Mouse (Mus musculus) heart, postnatal 10 days (tissue): Measurements from ENCODE around the gene Slc22a12. TPM values are rescaled to one million over a fixed set of nuclear protein-coding genes. Genes with fewer than 3 reads are reported as not detected.
A peak's percentile ranks its signal among the peaks of the same experiment; 100 is the strongest.

Experiments
- DNase-seq, 2 experiments: peaks; one replicate each; pipeline ENCODE4 v3.0.0; 2021
- intact Hi-C: fragments of 180-260 bp; cut with DNase I; formaldehyde crosslinking; loops from one replicate; pipeline ENCODE4 v1.15.1; 2025
- total RNA-seq, 2 experiments: library from RNA; stranded (reverse); gene quantifications; 2 replicates each; pipeline ENCODE4 v1.2.3; 2021

Slc22a12 gene
- total RNA-seq, 2 experiments from 2014 or later, result not detected

DNA sequence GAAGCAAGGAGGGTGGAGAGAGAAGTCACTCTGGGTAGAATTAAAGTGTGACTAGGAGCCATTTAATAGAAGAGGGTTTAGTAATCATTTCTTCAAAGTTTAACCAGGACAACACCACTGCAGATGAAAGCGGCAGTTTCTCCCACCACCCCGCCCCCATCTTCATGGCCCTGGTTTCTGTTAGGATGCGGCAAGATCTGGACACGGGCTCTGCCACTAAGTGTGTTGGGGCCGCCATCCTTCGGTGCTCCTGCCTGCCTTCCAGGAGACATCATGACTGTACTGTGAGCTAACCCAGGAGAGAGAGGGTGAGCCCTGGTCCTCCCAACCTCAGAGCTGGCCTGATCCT, 177 bp upstream of the Slc22a12 start:
- no peak for DNase-seq
- intact Hi-C loops, result no loop called here

DNA sequence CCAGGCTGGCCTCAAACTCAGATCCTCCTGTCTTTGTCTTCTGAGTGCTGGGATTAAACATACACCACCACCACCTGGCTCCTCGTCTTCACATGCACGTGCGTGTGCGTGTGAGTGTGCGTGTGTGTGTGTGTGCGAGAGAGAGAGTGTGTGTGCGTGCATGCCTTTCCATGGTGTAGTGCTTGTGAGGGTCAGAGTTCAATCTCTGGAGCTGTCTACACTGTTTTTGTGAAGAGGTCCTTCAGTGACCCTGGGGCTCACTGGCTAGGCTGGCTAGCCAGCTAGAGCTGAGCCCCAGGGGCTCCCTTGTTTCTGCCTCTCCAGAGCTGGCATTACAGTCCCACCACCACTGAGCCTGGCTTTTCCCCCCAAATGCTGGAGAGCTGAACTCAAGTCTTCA, 1.3 kb downstream of the Slc22a12 start:
- intact Hi-C loops, result no loop called here
- no peak for DNase-seq

DNA sequence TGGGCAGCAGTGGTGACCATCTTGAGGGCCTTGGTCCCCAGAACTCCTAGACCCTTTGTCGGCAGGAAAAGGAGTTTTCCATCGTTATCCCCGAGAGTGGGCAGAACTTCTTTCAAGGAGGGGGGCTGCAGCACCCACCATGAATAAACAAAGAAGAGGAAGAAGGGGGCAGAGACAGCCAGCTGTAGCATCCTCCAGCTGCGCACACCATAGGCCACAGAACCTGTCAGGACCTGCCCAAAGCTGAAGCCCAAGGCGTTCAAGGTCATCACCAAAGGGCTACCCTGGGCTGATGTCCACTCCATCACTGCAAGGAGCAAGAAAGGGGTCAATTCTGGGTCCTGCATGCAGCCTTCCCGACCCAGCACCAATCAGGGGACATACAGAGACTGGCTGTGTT, 2.6 kb downstream of the Slc22a12 start:
- DNase-seq, result no peak
- intact Hi-C loops, result no loop called here

- intact Hi-C loops, result no loop called here
- DNase-seq, result no peak
Observed at GRCm38 (mm10) chr19:6539592-6539991, 3.2 kb downstream of the Slc22a12 start.

- no peak for DNase-seq
- intact Hi-C loops, result no loop called here
Observed at GRCm38 (mm10) chr19:6538546-6538945, 4.3 kb downstream of the Slc22a12 start.

- DNase-seq, result no peak
- intact Hi-C loops, result no loop called here
Observed at GRCm38 (mm10) chr19:6537526-6537925, 5.3 kb downstream of the Slc22a12 start.

GRCm38 (mm10) chr19:6536696-6537095, 6.1 kb downstream of the Slc22a12 start:
- DNase-seq, result no peak
- intact Hi-C loops, result no loop called here

GRCm38 (mm10) chr19:6536201-6536600, 6.6 kb downstream of the Slc22a12 start:
- DNase-seq, result no peak
- intact Hi-C loops, result no loop called here

DNA sequence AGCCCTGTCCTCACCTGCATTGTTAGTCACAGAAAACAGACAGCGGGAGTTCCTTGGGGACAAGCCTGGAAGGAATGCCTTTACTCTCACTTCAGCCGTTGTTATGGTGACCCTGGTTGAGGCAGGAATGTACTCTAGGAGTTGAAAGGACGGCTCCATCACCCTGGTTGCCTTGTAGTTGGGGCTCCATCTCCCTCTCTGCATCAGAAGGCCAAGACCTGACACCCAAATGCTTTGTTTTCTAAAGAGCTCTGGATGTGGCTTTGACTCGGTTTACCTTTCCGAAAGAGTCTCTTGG, 8.8 kb downstream of the Slc22a12 start:
- DNase-seq, result no peak
- intact Hi-C loops, result no loop called here

- DNase-seq, result no peak
- intact Hi-C loops, result no loop called here
Observed at GRCm38 (mm10) chr19:6533290-6534117, 9.3 kb downstream of the Slc22a12 start.

DNA sequence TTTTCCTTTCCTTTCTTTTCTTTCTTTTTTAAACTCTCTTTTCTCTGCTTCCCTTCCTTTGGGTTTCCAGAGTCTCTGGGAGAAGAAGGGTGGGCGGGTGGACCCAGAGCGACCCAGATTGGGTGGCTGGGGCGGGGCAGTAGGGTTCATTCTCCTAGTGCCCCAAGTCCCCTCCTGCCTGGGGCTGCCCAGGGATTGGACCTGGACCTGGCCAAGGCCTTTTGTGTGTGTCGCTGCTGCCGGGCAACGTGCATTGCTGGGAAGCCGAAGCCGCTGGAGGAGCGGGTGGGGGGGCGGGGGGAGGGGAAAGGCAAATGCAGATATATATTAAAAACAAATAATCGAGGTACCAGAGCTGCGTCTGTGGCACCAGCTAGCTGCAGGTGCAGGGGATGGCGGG, 10.2 kb downstream of the Slc22a12 start:
- DNase-seq, result peak; percentile 50 to 54
- intact Hi-C loops, result no loop called here

GRCm38 (mm10) chr19:6531832-6532471, 10.9 kb downstream of the Slc22a12 start:
- DNase-seq, result peak; percentile 24 to 48
- intact Hi-C loops, result no loop called here

GRCm38 (mm10) chr19:6531011-6531631, 11.7 kb downstream of the Slc22a12 start:
- DNase-seq, result peak; percentile 49 to 59
- intact Hi-C loops, result no loop called here

- no peak for DNase-seq
- intact Hi-C loops, result no loop called here
Observed at GRCm38 (mm10) chr19:6530359-6530758, 12.5 kb downstream of the Slc22a12 start.

DNA sequence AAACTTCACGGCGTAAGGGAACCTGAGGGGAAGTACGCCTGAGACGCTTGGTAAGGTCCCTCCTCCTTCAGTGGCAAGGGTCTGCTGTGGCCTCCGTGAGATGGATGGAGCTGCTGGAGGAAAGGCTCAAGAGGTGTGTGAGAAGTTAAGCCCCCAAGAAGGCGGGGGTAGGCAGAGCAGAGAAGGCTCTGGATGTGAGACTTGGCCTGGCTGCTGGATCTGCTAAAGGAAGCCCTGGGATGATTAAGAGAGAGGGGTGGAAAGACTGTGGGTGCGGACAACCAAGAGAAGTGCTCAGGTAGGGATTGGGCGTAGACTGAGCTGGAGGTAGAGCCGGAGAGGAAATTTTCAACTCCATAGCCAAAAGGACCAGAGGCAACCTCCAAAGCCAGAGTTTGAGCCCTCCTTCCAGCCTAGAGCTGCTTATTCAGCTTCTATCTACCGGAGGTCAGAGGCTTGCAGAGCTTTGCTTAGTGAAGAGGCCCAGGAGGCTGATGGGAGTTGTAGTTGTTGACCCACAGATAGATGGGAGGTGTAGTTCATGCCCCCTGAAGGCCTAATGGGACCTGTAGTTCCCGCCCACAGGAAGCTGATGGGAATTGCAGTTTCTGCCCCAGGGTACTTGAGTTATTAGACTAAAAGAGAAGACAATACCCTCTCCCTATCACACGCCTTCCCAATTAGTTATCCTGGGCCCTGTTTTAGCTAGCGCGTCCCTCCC, 13.4 kb downstream of the Slc22a12 start:
- DNase-seq, result peak; percentile 18 to 47
- intact Hi-C loops, result no loop called here

DNA sequence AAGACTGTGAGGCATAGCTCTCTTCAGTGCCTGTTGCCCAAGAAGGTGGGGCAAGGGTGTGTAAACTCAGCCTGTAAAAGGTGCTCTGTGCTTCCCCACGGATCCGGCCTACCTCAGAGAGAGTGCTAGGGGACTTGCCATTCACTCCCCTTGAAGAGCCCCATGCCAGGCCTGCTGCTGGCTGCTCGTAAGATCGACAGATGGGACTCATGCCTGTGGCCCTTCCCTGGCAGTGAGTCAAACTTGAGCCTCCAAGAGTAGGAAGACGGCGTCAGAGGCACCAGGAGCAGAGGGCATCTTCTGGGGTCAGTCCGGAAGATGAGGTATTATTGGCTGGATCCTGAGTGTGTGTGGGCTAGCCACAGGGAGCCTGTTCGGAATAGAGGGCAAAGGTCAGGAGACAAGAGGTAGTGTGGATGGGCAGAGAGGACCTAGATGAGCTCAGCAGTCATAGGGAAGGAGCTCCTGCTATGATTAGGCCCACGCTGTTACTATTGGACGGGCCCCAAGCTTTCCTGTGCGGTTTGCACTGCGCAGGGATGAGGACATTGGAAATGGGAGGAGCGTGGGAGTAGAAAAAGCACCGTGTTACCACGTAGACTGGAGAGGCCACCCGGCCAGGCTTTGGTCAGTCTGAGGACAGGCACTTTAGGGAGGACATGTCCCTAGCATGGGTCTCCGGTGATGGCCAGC, 14.8 kb downstream of the Slc22a12 start:
- DNase-seq, result no peak
- intact Hi-C loops, result no loop called here

- intact Hi-C loops, result no loop called here
Observed at GRCm38 (mm10) chr19:6527439-6527838, 15.4 kb downstream of the Slc22a12 start.

DNA sequence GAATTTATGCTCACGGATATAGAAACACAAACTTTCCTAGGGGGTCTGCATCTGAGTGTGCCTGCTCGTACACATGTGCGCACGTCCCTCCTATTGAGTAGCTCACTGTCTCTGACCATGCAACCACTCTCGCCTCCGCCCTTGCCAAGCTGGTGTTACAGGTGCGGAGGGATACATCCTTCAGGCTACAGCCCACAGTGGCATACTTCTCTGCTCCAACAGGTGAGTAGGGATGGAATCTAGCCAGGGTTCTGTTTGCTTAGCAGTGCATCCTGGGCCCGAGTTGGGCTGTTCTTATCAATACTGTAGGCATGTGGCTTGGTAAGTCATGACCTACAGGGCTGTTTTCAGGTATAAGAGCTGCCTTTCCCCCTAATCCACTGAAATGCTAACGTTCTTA, 16.8 kb downstream of the Slc22a12 start:
- intact Hi-C loops, result no loop called here

More at GRCm38 (mm10) chr19:6527439-6527838, 15.4 kb downstream of the Slc22a12 start:
- DNase-seq, result no peak

DNA sequence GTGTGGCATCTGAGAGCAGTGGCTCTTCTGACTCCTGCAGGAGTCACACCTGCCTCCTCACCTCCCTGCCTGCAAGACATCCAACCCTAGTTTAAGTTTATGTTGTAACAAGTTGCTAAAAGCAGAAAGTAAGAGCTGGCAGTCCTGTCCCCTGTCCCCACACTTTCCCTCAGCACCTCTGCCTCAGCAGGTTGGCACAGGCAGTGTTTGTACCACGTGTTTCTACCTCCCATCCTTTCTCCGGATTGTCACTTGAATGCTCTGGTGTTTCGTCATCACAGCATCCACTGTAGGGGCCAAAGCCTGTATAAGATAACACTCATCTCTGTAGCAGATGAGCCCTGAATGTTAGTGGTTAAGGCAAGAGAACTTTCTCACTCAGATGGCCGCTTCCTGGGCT, 17.8 kb downstream of the Slc22a12 start:
- intact Hi-C loops, result no loop called here

More for the DNA sequence above, 16.8 kb downstream of the Slc22a12 start:
- DNase-seq, result no peak

DNA sequence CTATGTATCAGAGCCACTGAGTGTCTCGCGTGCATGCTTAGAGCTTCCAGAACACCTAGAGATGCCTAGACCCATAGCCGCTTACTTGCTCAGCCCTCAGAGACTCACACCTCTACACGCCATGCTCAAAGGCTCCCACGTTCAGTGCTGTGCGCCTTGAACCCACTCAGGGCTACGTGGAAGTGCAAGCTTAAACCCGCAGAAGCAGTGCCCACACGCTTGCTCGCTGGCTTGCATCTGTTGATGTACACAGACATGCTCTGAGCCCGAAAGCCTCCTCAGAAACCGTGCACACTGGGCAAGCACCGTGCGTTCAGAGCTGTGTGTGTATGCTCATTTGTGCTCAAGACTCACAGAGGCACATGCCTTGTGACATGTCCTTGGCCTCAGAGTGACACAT, 20.5 kb downstream of the Slc22a12 start:
- intact Hi-C loops, result no loop called here

More for the DNA sequence above, 17.8 kb downstream of the Slc22a12 start:
- no peak for DNase-seq

GRCm38 (mm10) chr19:6521630-6522029, 21.2 kb downstream of the Slc22a12 start:
- DNase-seq, result no peak
- intact Hi-C loops, result no loop called here

More for the DNA sequence above, 20.5 kb downstream of the Slc22a12 start:
- no peak for DNase-seq
